Mouse (Mus musculus): Measurements from ENCODE around the gene Atp2c2. TPM values are rescaled to one million over a fixed set of nuclear protein-coding genes. Genes with fewer than 3 reads are reported as not detected.

Gene Atp2c2
- polyA plus RNA-seq, 1 experiment from 2014 or later: 1.8 TPM

- H3K9me3 ChIP-seq (ENCODE audit: low read depth, low read length): no peaks in the 10 kb centered on the region
- H3K36me3 ChIP-seq (ENCODE audit: insufficient read depth): no peaks in the 10 kb centered on the region
- WGBS: 28% methylated on average over 16 of the region's 16 CpGs
- peak; percentile 48; the same call in 1 of the 2 replicates for ATAC-seq (ENCODE audit: insufficient read depth)
- no peak overlapping the region for H3K9ac ChIP-seq
- peak; percentile 44 for DNase-seq
- peak overlapping the region; percentile 32; the same call in 1 of the 2 replicates for H3K27ac ChIP-seq (ENCODE audit: low read depth)
- TF ChIP-seq CTCF (IDR thresholded peaks at IDR 0.05; ENCODE audit: low read depth): no peak
- no peak overlapping the region for H3K4me2 ChIP-seq
- H3K4me3 ChIP-seq (ENCODE audit: low read depth, low read length): no peak overlapping the region
- no peaks in the 10 kb centered on the region for H3K27me3 ChIP-seq (ENCODE audit: insufficient read depth, low read length)
- H3K4me1 ChIP-seq (ENCODE audit: insufficient read depth): 0 out of 2 replicates have a peak, but pooled peaks cover 6% of the 10 kb centered on the region
Measured at GRCm38 (mm10) chr8:119791804-119792704, 92.2 kb downstream of the Atp2c2 start.

GRCm38 (mm10) chr8:119794689-119795088, 94.9 kb downstream of the Atp2c2 start:
- Histone ChIP-seq H3K36me3 (ENCODE audit: insufficient read depth) (no peaks in the 10 kb centered on the region), H3K4me3 (ENCODE audit: low read depth, low read length) (no peak overlapping the region), H3K9ac (no peak overlapping the region), H3K4me1 (ENCODE audit: insufficient read depth) (peaks cover 11% of the 10 kb centered on the region), H3K27ac (ENCODE audit: low read depth) (no peak overlapping the region), H3K9me3 (ENCODE audit: low read depth, low read length) (no peaks in the 10 kb centered on the region), H3K4me2 (no peak overlapping the region), H3K27me3 (ENCODE audit: insufficient read depth, low read length) (no peaks in the 10 kb centered on the region)
- TF ChIP-seq CTCF (IDR thresholded peaks at IDR 0.05; ENCODE audit: low read depth): no peak
- 44% methylated on average over 7 of the region's 7 CpGs for WGBS
- DNase-seq (no peak), ATAC-seq (ENCODE audit: insufficient read depth) (no peak)

- no peaks in the 10 kb centered on the region for H3K9me3 ChIP-seq (ENCODE audit: low read depth, low read length)
- no peak for TF ChIP-seq CTCF (IDR thresholded peaks at IDR 0.05; ENCODE audit: low read depth)
- H3K4me1 ChIP-seq (ENCODE audit: insufficient read depth): peaks cover 11% of the 10 kb centered on the region
- no peak for ATAC-seq (ENCODE audit: insufficient read depth)
- WGBS: 71% methylated on average over 3 of the region's 3 CpGs
- H3K36me3 ChIP-seq (ENCODE audit: insufficient read depth): no peaks in the 10 kb centered on the region
- no peaks in the 10 kb centered on the region for H3K27me3 ChIP-seq (ENCODE audit: insufficient read depth, low read length)
- no peak overlapping the region for H3K4me3 ChIP-seq (ENCODE audit: low read depth, low read length)
- no peak overlapping the region for H3K27ac ChIP-seq (ENCODE audit: low read depth)
- H3K4me2 ChIP-seq: no peak overlapping the region
- no peak for DNase-seq
- no peak overlapping the region for H3K9ac ChIP-seq
Measured at GRCm38 (mm10) chr8:119795651-119796050, 95.8 kb downstream of the Atp2c2 start.

GRCm38 (mm10) chr8:119798170-119798964, 98.6 kb downstream of the Atp2c2 start:
- ATAC-seq (ENCODE audit: insufficient read depth) (peak; percentile 81), DNase-seq (peak; percentile 68)
- WGBS: 8% methylated on average over 15 of the region's 15 CpGs
- Histone ChIP-seq H3K27me3 (ENCODE audit: insufficient read depth, low read length) (no peaks in the 10 kb centered on the region), H3K9me3 (ENCODE audit: low read depth, low read length) (no peaks in the 10 kb centered on the region), H3K4me1 (ENCODE audit: insufficient read depth) (peaks cover 5% of the 10 kb centered on the region), H3K27ac (ENCODE audit: low read depth) (0 out of 2 replicates have a peak overlapping the region, but pooled peaks have one; percentile 19), H3K4me2 (peak overlapping the region; percentile 43), H3K9ac (no peak overlapping the region), H3K36me3 (ENCODE audit: insufficient read depth) (no peaks in the 10 kb centered on the region), H3K4me3 (ENCODE audit: low read depth, low read length) (no peak overlapping the region)
- TF ChIP-seq CTCF (IDR thresholded peaks at IDR 0.05; ENCODE audit: low read depth): no peak

GRCm38 (mm10) chr8:119798965-119799264, 99.1 kb downstream of the Atp2c2 start:
- WGBS: 51% methylated on average over 2 of the region's 2 CpGs
- H3K4me2 ChIP-seq: peak overlapping the region; percentile 43
- ATAC-seq (ENCODE audit: insufficient read depth): no peak; the same call in 1 of the 2 replicates

GRCm38 (mm10) chr8:119801168-119801567, 101.4 kb downstream of the Atp2c2 start:
- DNase-seq (no peak), ATAC-seq (ENCODE audit: insufficient read depth) (no peak)
- no peak overlapping the region for H3K9ac ChIP-seq
- no peak for TF ChIP-seq CTCF (IDR thresholded peaks at IDR 0.05; ENCODE audit: low read depth)
- H3K9me3 ChIP-seq (ENCODE audit: low read depth, low read length): no peaks in the 10 kb centered on the region
- 11% methylated on average over 4 of the region's 4 CpGs for WGBS
- H3K4me2 ChIP-seq: no peak overlapping the region
- H3K27me3 ChIP-seq (ENCODE audit: insufficient read depth, low read length): no peaks in the 10 kb centered on the region
- H3K27ac ChIP-seq (ENCODE audit: low read depth): no peak overlapping the region
- H3K4me3 ChIP-seq (ENCODE audit: low read depth, low read length): no peak overlapping the region
- H3K4me1 ChIP-seq (ENCODE audit: insufficient read depth): peaks cover 5% of the 10 kb centered on the region
- no peaks in the 10 kb centered on the region for H3K36me3 ChIP-seq (ENCODE audit: insufficient read depth)

More at GRCm38 (mm10) chr8:119798965-119799264, 99.1 kb downstream of the Atp2c2 start:
- Histone ChIP-seq H3K9ac (no peak overlapping the region), H3K9me3 (ENCODE audit: low read depth, low read length) (no peaks in the 10 kb centered on the region), H3K27ac (ENCODE audit: low read depth) (no peak overlapping the region), H3K4me3 (ENCODE audit: low read depth, low read length) (no peak overlapping the region), H3K36me3 (ENCODE audit: insufficient read depth) (no peaks in the 10 kb centered on the region), H3K4me1 (ENCODE audit: insufficient read depth) (peaks cover 5% of the 10 kb centered on the region), H3K27me3 (ENCODE audit: insufficient read depth, low read length) (no peaks in the 10 kb centered on the region)
- TF ChIP-seq CTCF (IDR thresholded peaks at IDR 0.05; ENCODE audit: low read depth): no peak
- no peak for DNase-seq

- 95% methylated on average over 1 of the region's 1 CpGs for WGBS
- Histone ChIP-seq H3K9me3 (ENCODE audit: low read depth, low read length) (no peaks in the 10 kb centered on the region), H3K36me3 (ENCODE audit: insufficient read depth) (no peaks in the 10 kb centered on the region), H3K4me3 (ENCODE audit: low read depth, low read length) (no peak overlapping the region), H3K4me1 (ENCODE audit: insufficient read depth) (peaks cover 5% of the 10 kb centered on the region), H3K27ac (ENCODE audit: low read depth) (no peak overlapping the region), H3K27me3 (ENCODE audit: insufficient read depth, low read length) (no peaks in the 10 kb centered on the region), H3K9ac (no peak overlapping the region), H3K4me2 (no peak overlapping the region)
- peak; percentile 58 for TF ChIP-seq CTCF (IDR thresholded peaks at IDR 0.05; ENCODE audit: low read depth)
- ATAC-seq (ENCODE audit: insufficient read depth) (no peak), DNase-seq (no peak)
Measured at GRCm38 (mm10) chr8:119802592-119802991, 102.8 kb downstream of the Atp2c2 start.
